Mouse (Mus musculus): ENCODE data around the gene Tdgf1.

- TF ChIP-seq CHD2 (IDR thresholded peaks at IDR 0.05; ENCODE audit: low read depth, low read length) = no peak
- TF ChIP-seq MAFK (IDR thresholded peaks at IDR 0.05; ENCODE audit: insufficient read depth, low read depth, low read length) = no peak
- no peak for TF ChIP-seq ZNF384 (IDR thresholded peaks at IDR 0.05; ENCODE audit: low read depth, low read length)
These were observed 31.2 kb downstream of the Tdgf1 start for GRCm38 (mm10) chr9:110914631-110915236.
